ENCODE assay signal across 16 mouse cellular contexts in the genomic region with DNA sequence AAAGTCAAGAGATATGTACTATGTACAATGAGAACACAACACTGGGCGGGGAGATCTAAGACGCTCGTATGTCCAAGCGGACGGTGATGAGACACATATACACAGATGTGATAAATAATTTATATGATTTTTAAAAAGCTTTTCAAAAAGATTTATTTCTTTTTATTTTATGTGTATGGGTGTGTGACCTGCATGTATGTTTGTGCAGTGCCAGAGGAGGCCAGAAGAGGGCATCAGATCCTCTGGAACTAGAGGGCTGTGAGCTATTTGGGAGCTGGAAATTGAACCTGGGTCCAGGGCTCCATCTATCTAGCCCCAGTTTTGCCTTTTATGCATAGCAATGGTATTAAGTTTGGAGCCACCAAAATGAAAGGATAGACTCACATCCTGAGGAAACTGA. TPM values are rescaled to one million over a fixed set of nuclear protein-coding genes. Genes with fewer than 3 reads are reported as not detected.
DNase-seq lines count a peak whose midpoint lies in the region; ATAC-seq and TF ChIP-seq lines count a peak whose summit lies in the region.
"Had no signal": no experiment of that assay in that cellular context is flagged by ENCODE, and none has a peak within 500 bp of the region (broad histone marks: within the 10 kb centered on the region; RNA-seq: fewer than 3 reads in every experiment).

No protein-coding gene starts in this region.

- no peak for ATAC-seq in Patski
- ATAC-seq in hindbrain, embryonic 13.5 days (ENCODE audit: low FRiP score): no peak
- no peak for ATAC-seq in megakaryocyte-erythroid progenitor cell, adult 5-6 weeks (replicated peaks; ENCODE audit: low FRiP score, low TSS enrichment, poor library complexity, severe bottlenecking)
- ATAC-seq: midbrain, embryonic 13.5 days had no signal

- no peaks in the 10 kb centered on the region for H3K27me3 ChIP-seq in Patski
- no peaks in the 10 kb centered on the region for H3K27me3 ChIP-seq in splenic B cell, adult 2 months (ENCODE audit: control insufficient read depth, insufficient read depth, low read length, poor library complexity, severe bottlenecking)
- no peaks in the 10 kb centered on the region for H3K27me3 ChIP-seq in hindbrain, embryonic 13.5 days
- H3K27me3 ChIP-seq: embryonic facial prominence, embryonic 12.5 days; midbrain, embryonic 13.5 days had no signal

- peaks cover 7% of the 10 kb centered on the region; the same call in 1 of the 2 replicates for H3K36me3 ChIP-seq in splenic B cell, adult 2 months (ENCODE audit: control insufficient read depth, insufficient read depth, low read length, poor library complexity, severe bottlenecking)
- H3K36me3 ChIP-seq in hindbrain, embryonic 13.5 days: peaks cover 79% of the 10 kb centered on the region

- DNase-seq in heart, adult 11 months: peak; percentile 50
- DNase-seq in heart, postnatal 10 days: no peak
- DNase-seq in lung, postnatal 10 days: peak; percentile 10
- no peak for DNase-seq in lung, adult 18-20 months
- no peak for DNase-seq in Patski (ENCODE audit: low read depth, low spot score)
- peak; percentile 24 for DNase-seq in splenic B cell, adult 2 months (ENCODE audit: low read depth, low spot score)
- DNase-seq: adrenal gland, adult 8-10 months; cerebellum, adult 11 months had no signal

- CTCF ChIA-PET in Patski (lab: Charles Lee): interaction anchor here (1.1 to 1.9 kb wide), 3 partner anchors 10 to 31 kb away, joined by 3 to 4 read pairs (median 3); no protein-coding TSS in a partner anchor

- H3K27ac ChIP-seq in hindbrain, embryonic 13.5 days: no peak overlapping the region
- H3K27ac ChIP-seq: embryonic facial prominence, embryonic 12.5 days; midbrain, embryonic 13.5 days had no signal

- H3K9ac ChIP-seq in hindbrain, embryonic 13.5 days: no peak overlapping the region
- H3K9ac ChIP-seq: embryonic facial prominence, embryonic 12.5 days; midbrain, embryonic 13.5 days had no signal

- peak; percentile 59 for TF ChIP-seq CTCF in Patski (IDR thresholded peaks at IDR 0.05)

- H3K4me1 ChIP-seq in hindbrain, embryonic 13.5 days (replicated peaks): no peaks in the 10 kb centered on the region
- H3K4me1 ChIP-seq: embryonic facial prominence, embryonic 12.5 days; midbrain, embryonic 13.5 days had no signal

- POLR2A ChIA-PET in Patski (lab: Charles Lee): no interaction called here

- H3K9me3 ChIP-seq in hindbrain, embryonic 13.5 days: no peaks in the 10 kb centered on the region
- H3K9me3 ChIP-seq: embryonic facial prominence, embryonic 12.5 days; G1E; midbrain, embryonic 13.5 days had no signal

- H3K4me3 ChIP-seq in hindbrain, embryonic 13.5 days: no peak overlapping the region
- H3K4me3 ChIP-seq: embryonic facial prominence, embryonic 12.5 days; midbrain, embryonic 13.5 days had no signal

- H3K4me2 ChIP-seq in hindbrain, embryonic 13.5 days: no peak overlapping the region
- H3K4me2 ChIP-seq: embryonic facial prominence, embryonic 12.5 days; midbrain, embryonic 13.5 days had no signal

- in situ Hi-C loops in Patski (cut with MboI; ENCODE audit: low pct_unique_long_range_greater_than_20kb): loop anchor here (5.0 kb wide), 1 partner anchor 54 kb away; a partner anchor contains a TSS

- intact Hi-C loops in heart, postnatal 10 days (cut with DNase I): no loop called here

- WGBS in hindbrain, embryonic 13.5 days: 98% methylated on average over 5 of the region's 5 CpGs

RNA-seq across cellular contexts. Expression of a gene that starts 17.3 kb away (rescaled TPM):
- 10 to 100 TPM in 1 of 2 experiments, 1 to 10 TPM in 1; 8.8 to 10.3 TPM for total RNA-seq in heart, postnatal 10 days (2021)
- 20.0 TPM for polyA plus RNA-seq in Patski (2021)
- polyA plus RNA-seq in hindbrain, embryonic 13.5 days (2015; fragmentation: Nextera tagmentation; extraction: Ambion mirVana): 5.6 and 8.3 TPM in 2 replicates
- 28.5 and 30.6 TPM in 2 replicates for total RNA-seq in megakaryocyte-erythroid progenitor cell, adult 5-6 weeks (2014; fragmentation: Nextera tagmentation)
- 28.2 and 30.3 TPM in 2 replicates for total RNA-seq in megakaryocyte-erythroid progenitor cell, adult 5-6 weeks (2017)

RNA-seq across cellular contexts. Expression of a gene that starts 27.7 kb away (rescaled TPM):
- total RNA-seq in heart, postnatal 10 days (2021): not detected
- polyA plus RNA-seq in Patski (2021): not detected
- not detected in 2 replicates for polyA plus RNA-seq in hindbrain, embryonic 13.5 days (2015; fragmentation: Nextera tagmentation; extraction: Ambion mirVana)
- total RNA-seq in megakaryocyte-erythroid progenitor cell, adult 5-6 weeks (2014; fragmentation: Nextera tagmentation): not detected in 2 replicates
- total RNA-seq in megakaryocyte-erythroid progenitor cell, adult 5-6 weeks (2017): not detected in 2 replicates
- total RNA-seq: adrenal gland, adult 8-10 months; G1E; neutrophil, adult 5-6 weeks had no signal
- polyA plus RNA-seq: embryonic facial prominence, embryonic 12.5 days; G1E; large intestine, adult 2 months; limb, embryonic 14.5 days; midbrain, embryonic 13.5 days had no signal

RNA-seq across cellular contexts. Expression of a gene that starts 29.6 kb away (rescaled TPM):
- total RNA-seq in heart, postnatal 10 days (2021): 1 to 10 TPM; 6.3 to 7.5 TPM
- polyA plus RNA-seq in Patski (2021): 5.4 TPM
- polyA plus RNA-seq in hindbrain, embryonic 13.5 days (2015; fragmentation: Nextera tagmentation; extraction: Ambion mirVana): 92.4 and 94.1 TPM in 2 replicates
- not detected in 2 replicates for total RNA-seq in megakaryocyte-erythroid progenitor cell, adult 5-6 weeks (2014; fragmentation: Nextera tagmentation)
- total RNA-seq in megakaryocyte-erythroid progenitor cell, adult 5-6 weeks (2017): not detected in 2 replicates
- polyA plus RNA-seq: G1E had no signal

RNA-seq across cellular contexts. Expression of a gene that starts 54.0 kb away (rescaled TPM):
- total RNA-seq in heart, postnatal 10 days (2021): 10 to 100 TPM; 20.6 to 26.8 TPM
- polyA plus RNA-seq in Patski (2021): 18.7 TPM
- 14.1 and 14.5 TPM in 2 replicates for polyA plus RNA-seq in hindbrain, embryonic 13.5 days (2015; fragmentation: Nextera tagmentation; extraction: Ambion mirVana)
- total RNA-seq in megakaryocyte-erythroid progenitor cell, adult 5-6 weeks (2014; fragmentation: Nextera tagmentation): 20.1 and 23.3 TPM in 2 replicates
- total RNA-seq in megakaryocyte-erythroid progenitor cell, adult 5-6 weeks (2017): 23.3 and 33.6 TPM in 2 replicates

RNA-seq across cellular contexts. Expression of a gene that starts 54.1 kb away (rescaled TPM):
- total RNA-seq in heart, postnatal 10 days (2021): 1 to 10 TPM; 2.3 to 2.7 TPM
- 7.1 TPM for polyA plus RNA-seq in Patski (2021)
- 5.0 and 5.7 TPM in 2 replicates for polyA plus RNA-seq in hindbrain, embryonic 13.5 days (2015; fragmentation: Nextera tagmentation; extraction: Ambion mirVana)
- total RNA-seq in megakaryocyte-erythroid progenitor cell, adult 5-6 weeks (2014; fragmentation: Nextera tagmentation): 17.2 and 20.8 TPM in 2 replicates
- total RNA-seq in megakaryocyte-erythroid progenitor cell, adult 5-6 weeks (2017): 14.8 and 18.4 TPM in 2 replicates

Comparison
In these comparisons a context has a peak if more than half of its experiments do, and no peak if none do; other contexts are left out.
1. DNase-seq: peak in heart, adult 11 months (single experiment), lung, postnatal 10 days (single experiment) and splenic B cell, adult 2 months (single experiment); none in heart, postnatal 10 days (0 of 2), lung, adult 18-20 months (0 of 2) and Patski (single experiment).
2. RNA of a gene that starts 29.6 kb away (total RNA-seq): 6.3 to 7.5 TPM in heart, postnatal 10 days; not detected in megakaryocyte-erythroid progenitor cell, adult 5-6 weeks; every median in the first group is over 4 times any median in the second.